Mouse (Mus musculus): ENCODE measurements around the gene Nop2.

DNA sequence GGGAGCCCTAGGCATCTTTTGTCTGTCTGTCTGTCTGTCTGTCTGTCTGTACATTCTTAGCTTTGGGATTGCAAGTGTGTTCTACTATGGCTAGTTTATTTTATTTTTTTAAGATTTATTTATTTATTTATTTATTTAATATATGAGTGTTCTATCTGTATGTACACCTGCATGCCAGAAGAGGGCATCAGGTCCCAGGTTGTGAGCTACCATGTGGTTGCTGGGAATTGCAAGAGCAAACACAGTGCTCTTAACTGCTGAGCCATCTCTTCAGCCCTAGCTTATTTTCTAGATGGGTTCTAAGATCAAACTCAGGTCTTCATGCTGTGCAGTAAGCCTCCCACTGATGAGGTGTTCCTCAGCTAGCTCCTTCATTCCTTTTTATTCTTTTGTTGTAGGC is 22.8 kb downstream of the Nop2 start:
- TF ChIP-seq FLI1 (IDR thresholded peaks at IDR 0.05; ENCODE audit: low read length) (no peak), GATA1 (IDR thresholded peaks at IDR 0.05; ENCODE audit: borderline replicate concordance, low read length) (no peak)
